ENCODE assay signal across 8 mouse cellular contexts in the genomic region with DNA sequence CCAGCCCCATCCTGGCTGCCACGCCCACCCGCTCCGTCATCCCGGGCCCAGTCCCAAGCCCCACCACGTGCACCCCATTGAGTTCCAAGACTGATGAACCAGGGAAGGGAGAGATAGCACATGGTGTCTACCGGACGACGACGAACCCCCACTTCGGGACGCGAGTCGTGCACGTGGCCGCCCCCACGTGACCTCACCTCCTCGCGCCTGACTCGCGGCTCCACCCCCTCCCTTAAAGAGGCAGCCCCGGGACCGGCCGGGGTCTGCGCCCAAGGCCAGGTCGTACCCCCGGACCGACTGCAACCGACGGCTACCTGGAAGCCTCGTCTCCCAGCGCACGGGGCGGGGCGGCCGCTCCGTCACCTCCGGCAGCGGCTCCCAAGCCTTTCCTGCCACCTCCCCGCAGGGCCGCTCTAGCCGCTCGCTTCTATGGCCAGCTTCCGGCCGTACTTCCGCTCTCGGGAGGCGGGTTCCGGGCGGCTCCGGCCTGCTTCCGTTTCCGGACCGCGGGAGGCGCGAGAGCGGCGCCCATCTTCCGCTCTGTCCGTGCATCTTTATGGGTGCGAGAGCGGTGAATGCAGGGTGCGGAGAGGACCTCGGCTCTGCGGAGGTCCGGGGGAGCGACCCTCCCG. TPM values are rescaled to one million over a fixed set of nuclear protein-coding genes. Genes with fewer than 3 reads are reported as not detected.
DNase-seq lines count a peak whose midpoint lies in the region; ATAC-seq lines count a peak whose summit lies in the region.

A gene (minus strand): TSS at position 451 of the 632 bp plus-strand sequence.

- DNase-seq in ZHBTc4 (ENCODE audit: low read depth, low spot score), result peak; percentile 98
- DNase-seq in gastrocnemius, adult 8-10 months (ENCODE audit: low spot score in 2 of 2), result peak; percentile 91 to 93
- DNase-seq in hindlimb bud, embryonic 11.5 days (ENCODE audit: extremely low spot score, low read depth, low spot score), result peak; percentile 47
- peak; percentile 92 to 93 for DNase-seq in left cerebral cortex, adult 8-10 months (ENCODE audit: low spot score in 2 of 2)
- peak; percentile 96 to 97 for DNase-seq in right cerebral cortex, postnatal 10 days (ENCODE audit: low spot score in 2 of 2)
- peak; percentile 96 for DNase-seq in urinary bladder, postnatal 25 days (ENCODE audit: low spot score)

- peak within 1 kb of the TSS; percentile 96 for H3K4me3 ChIP-seq in megakaryocyte, embryonic 14.5 days (replicated peaks)

- no peaks in the 10 kb centered on the region for H3K27me3 ChIP-seq in megakaryocyte, embryonic 14.5 days (replicated peaks)

- peaks cover 45% of the 10 kb centered on the region for H3K36me3 ChIP-seq in megakaryocyte, embryonic 14.5 days (replicated peaks; ENCODE audit: low read length)

- peaks cover 61% of the 10 kb centered on the region for H3K4me1 ChIP-seq in megakaryocyte, embryonic 14.5 days

- H3K9me3 ChIP-seq in megakaryocyte, embryonic 14.5 days, result 0 out of 2 replicates have a peak, but pooled peaks cover 3% of the 10 kb centered on the region

- peak; percentile 82 for ATAC-seq in common myeloid progenitor, adult 5-6 weeks (replicated peaks; ENCODE audit: low read depth, poor library complexity, severe bottlenecking)

RNA-seq across cellular contexts. Expression of the gene that starts here (rescaled TPM):
- 45.6 and 48.1 TPM in 2 replicates for total RNA-seq in common myeloid progenitor, adult 5-6 weeks (2017)
- 100 to 1,000 TPM; 122 to 142 (median 131) TPM for total RNA-seq in gastrocnemius, adult 8-10 months (2022)
- total RNA-seq in left cerebral cortex, adult 8-10 months (2022), result 100 to 1,000 TPM; 154 to 177 (median 165) TPM
- 46.8 and 55.7 TPM in 2 replicates for polyA plus RNA-seq in megakaryocyte, embryonic 14.5 days (2012; ENCODE audit: insufficient read depth, low replicate concordance)

Comparison
In these comparisons a context has a peak if more than half of its experiments do, and no peak if none do; other contexts are left out.
1. Peak in every context shown above with its lines: DNase-seq, ATAC-seq and H3K4me3 ChIP-seq.
2. DNase-seq: peak in every context shown above with its lines; median percentile 98 in ZHBTc4; 96 in right cerebral cortex, postnatal 10 days; 96 in urinary bladder, postnatal 25 days; 92 in left cerebral cortex, adult 8-10 months; 92 in gastrocnemius, adult 8-10 months; 47 in hindlimb bud, embryonic 11.5 days.